Mouse (Mus musculus) spleen, adult 2 months (tissue): ENCODE data around the gene Spats2.

Source experiments
- CTCF ChIP-seq: fragments of 200-500 bp; IDR thresholded peaks from 2 replicates; pipeline ENCODE4 v1.5.1; 2011; ENCODE audit warnings: mild to moderate bottlenecking, inconsistent platforms; ENCODE audit not compliant: insufficient read depth, insufficient read length, insufficient replicate concordance; ENCODE audit errors: extremely low read depth
- POLR2A ChIP-seq: fragments of 200-500 bp; IDR thresholded peaks from 2 replicates; pipeline ENCODE4 v1.6.1; 2011; ENCODE audit warnings: low read depth, low read length, inconsistent platforms

- TF ChIP-seq CTCF (no peak), POLR2A (no peak)
Observed at GRCm38 (mm10) chr15:99225081-99225810, 99.5 kb downstream of the Spats2 start.
